Mouse (Mus musculus) kidney, embryonic 14.5 days (tissue): ENCODE results near the gene Nos1ap. TPM values are rescaled to one million over a fixed set of nuclear protein-coding genes. Genes with fewer than 3 reads are reported as not detected.

Experiments used
- ATAC-seq: fragments of 200-750 bp; cut with Nextera tagmentation; 2 replicates; pipeline ENCODE4 v1.8.0; 2017; ENCODE audit warnings: moderate number of reproducible peaks, mild to moderate bottlenecking, moderate TSS enrichment, moderate library complexity; ENCODE audit not compliant: low FRiP score, low TSS enrichment
- H3K27ac ChIP-seq: fragments of 300-500 bp; sonication (generic); 2 replicates; pipeline ENCODE4 v1.5.1; 2014; ENCODE audit warnings: low read depth, mild to moderate bottlenecking, low read length, moderate library complexity, mixed read lengths
- H3K27me3 ChIP-seq: fragments of 300-500 bp; sonication (generic); 2 replicates; pipeline ENCODE4 v1.6.1; 2014; ENCODE audit warnings: mild to moderate bottlenecking, low read length; ENCODE audit not compliant: control insufficient read depth, insufficient read depth
- H3K36me3 ChIP-seq: fragments of 300-500 bp; sonication (generic); 2 replicates; pipeline ENCODE4 v1.6.1; 2014; ENCODE audit warnings: low read length, mixed read lengths; ENCODE audit not compliant: control insufficient read depth, insufficient read depth
- H3K4me1 ChIP-seq: fragments of 300-500 bp; sonication (generic); 2 replicates; pipeline ENCODE4 v1.6.1; 2014; ENCODE audit warnings: low read length, mixed read lengths; ENCODE audit not compliant: control insufficient read depth, insufficient read depth
- H3K4me2 ChIP-seq: fragments of 300-500 bp; sonication (generic); replicated peaks from 2 replicates; pipeline ENCODE4 v1.6.1; 2014; ENCODE audit warnings: low read depth, mild to moderate bottlenecking, low read length
- H3K4me3 ChIP-seq: fragments of 300-500 bp; sonication (generic); 2 replicates; pipeline ENCODE4 v1.5.1; 2014; ENCODE audit warnings: mild to moderate bottlenecking, low read length
- H3K9ac ChIP-seq: fragments of 300-500 bp; sonication (generic); 2 replicates; pipeline ENCODE4 v1.6.1; 2014; ENCODE audit warnings: low read depth, mild to moderate bottlenecking, low read length, moderate library complexity
- H3K9me3 ChIP-seq: fragments of 300-500 bp; sonication (generic); 2 replicates; pipeline ENCODE4 v1.6.1; 2016; ENCODE audit warnings: low read length; ENCODE audit not compliant: control insufficient read depth
- WGBS: fragments of 180-500 bp; shearing (Covaris S2); extraction: QIAGEN DNeasy Blood & Tissue Kit; methylation state at CpG from one replicate; pipeline ENCODE4 v1.1.7; 2014; 5-methylcytosine and 5-hydroxymethylcytosine counted together
- polyA plus RNA-seq: library from polyadenylated mRNA; unstranded; fragments of >200 nt; fragmentation: Nextera tagmentation; extraction: Ambion mirVana; gene quantifications from 2 replicates; pipeline ENCODE4 v1.2.1, GENCODE M21; 2014

The Nos1ap gene
- polyA plus RNA-seq, 1 experiment from 2014 or later, result 16.6 TPM

DNA sequence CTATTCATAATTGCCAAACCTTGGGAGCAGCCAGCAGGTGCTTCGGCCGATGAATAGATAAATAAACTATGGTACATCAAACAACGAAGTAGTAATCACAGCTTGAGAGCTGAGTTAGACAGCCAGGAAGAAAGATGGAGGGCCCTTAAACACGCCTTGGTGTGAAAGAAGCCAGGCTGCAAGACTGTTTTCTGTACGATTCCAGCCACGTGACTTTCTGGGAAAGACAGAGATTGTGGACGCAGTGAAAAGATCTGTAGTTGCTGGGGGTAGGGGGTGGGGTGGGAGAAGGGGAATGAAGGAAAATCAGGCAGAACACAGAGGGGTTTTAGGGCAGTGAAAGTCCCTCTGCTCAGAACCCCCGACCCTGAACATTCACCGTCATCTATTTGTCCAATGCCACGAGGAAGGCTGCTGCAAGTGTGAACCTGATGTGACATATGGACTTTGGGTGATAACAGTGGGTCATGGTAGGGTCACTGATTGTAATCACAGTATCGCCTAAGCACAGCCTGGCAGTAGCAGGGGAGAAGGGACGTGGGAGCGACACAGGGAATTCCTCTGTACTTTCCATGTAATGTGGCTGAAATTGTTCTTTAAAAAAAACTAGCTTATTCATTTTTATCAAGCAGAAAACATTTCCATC is 94.0 kb downstream of the Nos1ap start:
- WGBS, result 45% methylated on average over 13 of the region's 13 CpGs

DNA sequence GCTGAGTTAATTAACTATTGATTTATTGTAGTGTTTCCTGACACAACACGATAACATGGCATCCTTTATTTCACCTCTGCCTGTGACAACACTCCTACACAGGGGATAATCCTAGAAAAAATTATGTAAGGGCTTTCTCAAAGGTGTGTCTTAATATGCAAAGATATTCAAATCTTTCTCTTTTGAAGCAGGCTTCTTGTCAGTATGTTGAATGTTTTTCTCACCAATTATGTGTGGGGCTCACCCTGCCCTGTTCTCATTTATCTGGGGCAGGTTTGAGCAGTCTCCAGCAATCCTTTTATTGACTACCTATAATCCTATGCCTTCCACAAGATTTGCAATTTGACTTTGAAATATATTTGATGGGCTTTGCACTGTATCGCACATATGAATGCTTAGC is 97.1 kb downstream of the Nos1ap start:
- H3K4me1 ChIP-seq, result no peaks in the 10 kb centered on the region
- WGBS, result 56% methylated on average over 2 of the region's 2 CpGs
- no peak overlapping the region for H3K4me2 ChIP-seq
- H3K9me3 ChIP-seq, result no peaks in the 10 kb centered on the region
- H3K4me3 ChIP-seq, result no peak overlapping the region
- H3K27me3 ChIP-seq, result no peaks in the 10 kb centered on the region
- no peak overlapping the region for H3K27ac ChIP-seq
- no peaks in the 10 kb centered on the region for H3K36me3 ChIP-seq
- no peak overlapping the region for H3K9ac ChIP-seq
- ATAC-seq, result no peak

More for the DNA sequence above, 94.0 kb downstream of the Nos1ap start:
- Histone ChIP-seq H3K27me3 (no peaks in the 10 kb centered on the region), H3K36me3 (no peaks in the 10 kb centered on the region), H3K9ac (no peak overlapping the region), H3K4me3 (no peak overlapping the region), H3K4me1 (peaks cover 8% of the 10 kb centered on the region; the same call in 1 of the 2 replicates), H3K27ac (no peak overlapping the region), H3K4me2 (no peak overlapping the region), H3K9me3 (no peaks in the 10 kb centered on the region)
- no peak for ATAC-seq

DNA sequence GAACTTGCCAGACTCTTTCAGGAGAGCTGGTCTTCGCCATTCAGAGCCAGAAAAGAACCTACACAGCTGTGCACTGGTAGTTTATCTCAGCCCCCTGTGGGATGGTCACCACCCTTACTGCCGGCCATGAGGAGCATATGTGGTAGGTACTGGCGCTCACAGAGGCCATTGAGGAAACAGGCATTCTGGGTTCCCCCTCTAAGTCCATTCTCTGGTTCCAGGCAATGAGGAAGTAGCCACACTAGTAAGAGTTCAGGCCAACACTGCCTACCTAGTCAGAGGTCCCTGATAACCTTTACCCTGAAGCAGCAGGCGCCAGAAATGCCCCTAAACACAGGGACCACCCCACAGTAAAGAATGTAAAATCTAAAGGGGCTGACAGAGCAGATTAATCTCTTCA is 97.6 kb downstream of the Nos1ap start:
- Histone ChIP-seq H3K27me3 (no peaks in the 10 kb centered on the region), H3K4me2 (no peak overlapping the region), H3K4me3 (no peak overlapping the region), H3K27ac (no peak overlapping the region), H3K9me3 (no peaks in the 10 kb centered on the region), H3K4me1 (no peaks in the 10 kb centered on the region), H3K9ac (no peak overlapping the region), H3K36me3 (no peaks in the 10 kb centered on the region)
- no peak for ATAC-seq
- WGBS, result 84% methylated on average over 4 of the region's 4 CpGs

DNA sequence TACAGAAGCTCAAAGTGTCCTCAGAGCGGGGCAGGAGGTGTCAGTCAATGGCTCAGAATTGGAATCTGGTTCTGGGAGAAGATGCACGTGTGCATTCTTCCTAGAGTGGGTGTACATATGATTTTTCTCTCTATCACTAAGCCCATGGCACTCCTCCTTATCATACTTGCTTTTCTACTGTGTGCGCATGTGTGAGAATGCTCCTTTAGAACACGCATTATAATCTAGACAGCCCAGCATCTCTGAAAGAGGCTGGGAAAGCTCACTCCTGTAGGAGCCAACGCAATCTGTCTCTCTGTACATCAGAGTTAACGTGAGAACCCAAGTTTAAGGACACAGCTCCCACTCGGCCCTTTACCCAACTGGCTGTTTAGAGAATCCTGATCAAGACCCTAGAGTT is 99.7 kb downstream of the Nos1ap start:
- Histone ChIP-seq H3K4me2 (no peak overlapping the region), H3K27ac (no peak overlapping the region), H3K9ac (no peak overlapping the region), H3K27me3 (no peaks in the 10 kb centered on the region), H3K36me3 (no peaks in the 10 kb centered on the region), H3K9me3 (no peaks in the 10 kb centered on the region), H3K4me3 (no peak overlapping the region), H3K4me1 (0 out of 2 replicates have a peak, but pooled peaks cover 8% of the 10 kb centered on the region)
- no peak for ATAC-seq
- 90% methylated on average over 7 of the region's 7 CpGs for WGBS

DNA sequence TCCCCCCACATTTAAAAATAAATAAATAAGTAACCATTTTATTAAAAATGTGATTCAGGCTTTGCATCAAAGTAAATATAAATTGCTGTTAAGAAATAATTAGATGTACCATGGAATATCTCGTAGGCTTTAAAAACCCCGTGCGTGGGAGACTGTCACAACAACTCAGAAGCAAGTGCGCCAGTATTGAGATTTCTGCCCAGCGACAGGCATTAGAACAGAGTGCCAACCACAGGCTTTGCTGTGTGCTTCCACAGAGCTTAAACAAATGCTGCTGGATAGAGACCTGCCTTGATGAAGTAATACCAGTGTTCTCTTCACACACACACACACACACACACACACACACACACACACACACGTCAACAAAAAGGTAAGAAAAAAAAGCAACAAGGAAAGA is 100.2 kb downstream of the Nos1ap start:
- Histone ChIP-seq H3K9ac (no peak overlapping the region), H3K36me3 (no peaks in the 10 kb centered on the region), H3K27ac (no peak overlapping the region), H3K4me2 (no peak overlapping the region), H3K4me1 (0 out of 2 replicates have a peak, but pooled peaks cover 9% of the 10 kb centered on the region), H3K4me3 (no peak overlapping the region), H3K9me3 (no peaks in the 10 kb centered on the region), H3K27me3 (no peaks in the 10 kb centered on the region)
- WGBS, result 82% methylated on average over 6 of the region's 6 CpGs
- ATAC-seq, result no peak

DNA sequence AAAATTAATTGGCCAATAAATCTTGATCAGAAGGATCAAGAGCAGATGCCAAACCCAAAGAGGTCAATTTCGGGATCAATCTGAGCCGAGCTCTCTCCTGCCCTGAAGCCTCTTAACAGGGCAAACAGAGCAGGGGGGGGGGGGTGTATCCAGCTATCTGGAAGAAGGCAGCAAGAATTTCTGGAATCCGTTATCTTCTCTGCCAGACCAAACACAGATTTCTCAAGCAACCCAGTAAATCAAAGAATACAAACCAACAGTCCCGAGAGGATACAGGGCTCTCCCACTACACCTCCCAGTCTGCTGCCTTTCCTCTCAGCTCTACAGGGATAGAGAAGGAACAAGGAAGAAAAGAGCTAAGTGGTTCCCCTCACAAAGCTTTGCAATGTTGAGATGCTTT is 104.5 kb downstream of the Nos1ap start:
- ATAC-seq, result no peak
- no peak overlapping the region for H3K4me2 ChIP-seq

DNA sequence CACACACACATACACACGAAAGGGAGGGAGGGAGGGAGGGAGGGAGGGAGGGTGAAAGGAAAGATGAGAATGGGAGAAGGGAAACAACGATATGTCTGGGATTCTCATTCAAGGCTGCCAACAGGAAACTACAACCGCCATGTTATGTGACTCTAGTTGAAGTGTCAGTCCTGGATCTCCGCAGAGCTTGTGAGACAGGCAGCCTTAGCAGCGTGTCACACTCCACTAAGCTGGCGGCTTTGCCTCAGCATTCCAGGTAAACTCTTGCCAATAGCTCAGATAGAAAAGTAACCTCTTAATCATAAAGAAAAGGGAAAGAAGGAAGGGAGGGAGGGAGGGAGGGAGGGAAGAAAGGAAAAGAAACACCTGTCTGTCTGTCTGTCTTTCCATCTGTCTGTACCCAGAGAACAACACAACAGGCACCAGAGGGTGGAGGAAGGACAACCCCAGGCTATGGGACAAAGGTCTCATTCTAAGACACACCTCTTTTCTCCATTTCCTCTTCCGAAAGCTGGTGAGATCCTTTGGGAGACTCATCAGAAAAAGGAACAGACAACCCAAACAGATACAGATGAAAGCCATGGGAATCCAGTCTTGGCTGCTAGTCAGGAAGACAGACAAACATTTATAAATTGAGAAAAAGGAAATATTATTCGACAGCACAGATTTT is 107.3 kb downstream of the Nos1ap start:
- Histone ChIP-seq H3K4me2 (no peak overlapping the region), H3K9ac (no peak overlapping the region), H3K27ac (no peak overlapping the region), H3K4me1 (peaks cover 32% of the 10 kb centered on the region), H3K36me3 (no peaks in the 10 kb centered on the region), H3K9me3 (no peaks in the 10 kb centered on the region), H3K4me3 (no peak overlapping the region), H3K27me3 (no peaks in the 10 kb centered on the region)
- WGBS, result 71% methylated on average over 7 of the region's 8 CpGs
- ATAC-seq, result no peak

More for the DNA sequence above, 104.5 kb downstream of the Nos1ap start:
- Histone ChIP-seq H3K27me3 (no peaks in the 10 kb centered on the region), H3K4me3 (no peak overlapping the region), H3K9ac (no peak overlapping the region; the same call in 1 of the 2 replicates), H3K36me3 (no peaks in the 10 kb centered on the region), H3K27ac (no peak overlapping the region), H3K4me1 (peaks cover 9% of the 10 kb centered on the region; the same call in 1 of the 2 replicates), H3K9me3 (no peaks in the 10 kb centered on the region)
- WGBS, result 35% methylated on average over 4 of the region's 4 CpGs

DNA sequence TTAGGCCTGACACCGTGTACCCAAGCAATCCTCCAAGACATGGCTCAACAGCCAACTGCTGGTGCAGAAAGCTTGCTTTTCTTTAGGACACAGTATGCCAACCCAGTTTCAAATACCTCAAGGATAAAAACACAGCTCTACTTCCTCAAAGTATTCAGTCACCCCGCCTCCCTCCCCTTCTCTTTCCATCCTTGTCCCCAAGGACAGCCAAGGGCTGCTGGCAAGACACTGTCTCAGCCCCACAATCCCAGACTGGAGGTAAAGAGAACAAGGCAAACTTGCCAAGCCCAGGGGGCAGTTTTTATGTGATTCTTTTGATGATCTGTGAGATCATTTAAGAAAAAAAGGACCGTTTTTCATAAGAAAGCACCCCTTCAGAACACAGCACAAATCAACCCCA is 108.6 kb downstream of the Nos1ap start:
- H3K27me3 ChIP-seq, result no peaks in the 10 kb centered on the region
- H3K27ac ChIP-seq, result no peak overlapping the region
- H3K36me3 ChIP-seq, result no peaks in the 10 kb centered on the region
- no peak for ATAC-seq
- H3K4me2 ChIP-seq, result no peak overlapping the region
- no peaks in the 10 kb centered on the region for H3K9me3 ChIP-seq
- no peak overlapping the region for H3K9ac ChIP-seq
- WGBS, result 65% methylated on average over 3 of the region's 3 CpGs
- H3K4me1 ChIP-seq, result peaks cover 35% of the 10 kb centered on the region
- H3K4me3 ChIP-seq, result no peak overlapping the region

DNA sequence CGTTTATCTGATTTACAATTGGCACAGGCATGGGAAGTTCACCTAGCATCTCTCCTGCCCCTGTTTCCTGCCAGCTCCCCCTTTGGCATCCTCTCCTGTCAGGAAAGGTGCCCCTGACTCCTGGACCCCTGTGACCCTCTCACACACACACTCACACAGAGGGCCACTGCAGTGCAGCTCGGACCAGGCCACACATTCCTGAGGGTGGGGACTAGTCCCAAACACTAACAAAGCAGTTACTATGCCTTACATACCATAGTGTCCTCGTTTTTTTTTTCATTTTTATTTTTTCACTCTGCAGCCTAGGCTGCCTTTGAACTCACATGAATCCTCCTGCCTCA is 110.2 kb downstream of the Nos1ap start:
- Histone ChIP-seq H3K27ac (peak overlapping the region; percentile 30; the same call in 1 of the 2 replicates), H3K27me3 (no peaks in the 10 kb centered on the region), H3K4me1 (peaks cover 30% of the 10 kb centered on the region), H3K9me3 (no peaks in the 10 kb centered on the region), H3K9ac (no peak overlapping the region), H3K4me2 (no peak overlapping the region), H3K4me3 (no peak overlapping the region), H3K36me3 (no peaks in the 10 kb centered on the region)
- peak; percentile 79 for ATAC-seq
- WGBS, result 20% methylated on average over 3 of the region's 3 CpGs
